Mouse (Mus musculus) thymus, adult 2 months (tissue): ENCODE data around the gene Trpc4ap. TPM values are rescaled to one million over a fixed set of nuclear protein-coding genes. Genes with fewer than 3 reads are reported as not detected.

Experiments used
- DNase-seq: peaks from one replicate; pipeline ENCODE4 v3.0.0; 2021
- H3K27ac ChIP-seq: fragments of 200-500 bp; 2 replicates; pipeline ENCODE4 v1.5.1; 2012; ENCODE audit warnings: low read length, control low read depth; ENCODE audit not compliant: control insufficient read depth, insufficient read depth
- H3K27me3 ChIP-seq: fragments of 200-500 bp; 2 replicates; pipeline ENCODE4 v1.6.1; 2012; ENCODE audit warnings: mild to moderate bottlenecking, low read length, moderate library complexity, mixed read lengths; ENCODE audit not compliant: control insufficient read depth, insufficient read depth
- H3K36me3 ChIP-seq: fragments of 200-500 bp; 2 replicates; pipeline ENCODE4 v1.6.1; 2012; ENCODE audit warnings: mild to moderate bottlenecking, low read length, moderate library complexity; ENCODE audit not compliant: control insufficient read depth, insufficient read depth
- H3K4me1 ChIP-seq: fragments of 200-500 bp; replicated peaks from 2 replicates; pipeline ENCODE4 v1.6.1; 2012; ENCODE audit warnings: low read length; ENCODE audit not compliant: control insufficient read depth, insufficient read depth
- H3K4me3 ChIP-seq: fragments of 200-500 bp; 2 replicates; pipeline ENCODE4 v1.5.1; 2012; ENCODE audit warnings: mild to moderate bottlenecking, low read length, control low read depth, moderate library complexity; ENCODE audit not compliant: control insufficient read depth, insufficient read depth
- CTCF ChIP-seq: fragments of 200-500 bp; IDR thresholded peaks from 2 replicates; pipeline ENCODE4 v1.5.1; 2012; ENCODE audit warnings: mild to moderate bottlenecking, control low read depth, low read length, moderate library complexity, borderline replicate concordance; ENCODE audit not compliant: control insufficient read depth, poor library complexity, insufficient read depth; ENCODE audit errors: extremely low read depth
- POLR2A ChIP-seq: fragments of 200-500 bp; IDR thresholded peaks from 2 replicates; pipeline ENCODE4 v1.6.1; 2012; ENCODE audit warnings: mild to moderate bottlenecking, low read length, control low read depth, moderate library complexity; ENCODE audit not compliant: control insufficient read depth, poor library complexity, insufficient read depth; ENCODE audit errors: extremely low read depth
- WGBS: fragments of 180-500 bp; shearing (Covaris S2); methylation state at CpG from one replicate; pipeline ENCODE4 v1.1.7; 2018; 5-methylcytosine and 5-hydroxymethylcytosine counted together
- polyA plus RNA-seq: library from polyadenylated mRNA; depleted of rRNA; stranded (reverse); fragments of >200 nt; gene quantifications from 2 replicates; pipeline ENCODE4 v1.2.3, GENCODE M21; 2012

Trpc4ap gene
- polyA plus RNA-seq, 1 experiment: 518 TPM

DNA sequence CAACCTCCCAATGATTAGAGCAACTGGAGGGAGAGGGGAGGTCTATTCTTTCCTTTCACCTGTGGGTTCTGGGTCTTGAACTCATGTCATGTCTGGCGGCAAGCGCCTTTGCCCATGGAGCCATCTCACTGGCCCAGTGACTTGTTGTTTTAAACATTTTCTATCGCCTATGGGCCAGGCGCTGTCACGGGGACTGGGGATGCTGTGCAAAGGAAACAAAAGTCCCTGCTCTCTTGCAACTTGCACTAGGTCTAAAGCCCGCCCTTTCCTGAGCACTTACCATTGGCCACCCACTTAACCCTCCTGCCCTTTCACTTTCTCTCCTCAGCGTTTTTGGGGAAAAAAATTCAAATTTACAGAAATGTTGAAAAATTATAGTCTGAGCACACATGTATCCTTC lies 4.7 kb upstream of the Trpc4ap start:
- 32% methylated on average over 7 of the region's 7 CpGs for WGBS
- no peak for DNase-seq
- Histone ChIP-seq H3K27ac (no peak overlapping the region), H3K36me3 (peaks cover 8% of the 10 kb centered on the region; the same call in 1 of the 2 replicates), H3K4me1 (no peaks in the 10 kb centered on the region; the same call in 1 of the 2 replicates), H3K27me3 (no peaks in the 10 kb centered on the region), H3K4me3 (no peak overlapping the region)
- no peak for TF ChIP-seq POLR2A
- no peak for TF ChIP-seq CTCF

DNA sequence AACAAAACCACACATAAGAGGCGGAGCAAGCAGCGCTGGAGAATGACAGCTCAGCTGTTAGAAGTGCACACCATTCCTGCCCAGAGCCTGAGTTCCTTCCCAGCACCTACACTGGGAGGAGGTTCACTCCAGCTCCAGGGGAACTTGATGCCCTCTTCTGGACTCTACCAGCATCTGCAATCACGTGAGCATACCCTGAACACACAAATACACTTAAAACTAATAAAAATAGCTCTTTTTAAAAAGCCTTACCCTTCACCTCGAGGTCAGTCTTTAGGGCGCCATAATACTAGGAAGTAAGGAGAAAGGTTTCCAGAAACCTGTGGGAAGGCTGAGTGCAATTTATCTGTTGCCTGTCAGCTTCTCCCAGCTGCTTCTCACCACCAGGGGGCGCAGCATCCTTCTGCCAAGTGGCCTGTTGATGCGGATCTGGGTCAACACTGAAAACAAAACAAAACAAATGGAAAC lies 3.9 kb upstream of the Trpc4ap start:
- 0 out of 2 replicates have a peak, but pooled peaks cover 1% of the 10 kb centered on the region for H3K36me3 ChIP-seq
- no peak for TF ChIP-seq POLR2A
- TF ChIP-seq CTCF: peak; percentile 75
- no peaks in the 10 kb centered on the region; the same call in 1 of the 2 replicates for H3K4me1 ChIP-seq
- WGBS: 26% methylated on average over 7 of the region's 7 CpGs
- H3K27me3 ChIP-seq: no peaks in the 10 kb centered on the region
- no peak overlapping the region for H3K27ac ChIP-seq
- peak; percentile 86 for DNase-seq
- H3K4me3 ChIP-seq: no peak overlapping the region

DNA sequence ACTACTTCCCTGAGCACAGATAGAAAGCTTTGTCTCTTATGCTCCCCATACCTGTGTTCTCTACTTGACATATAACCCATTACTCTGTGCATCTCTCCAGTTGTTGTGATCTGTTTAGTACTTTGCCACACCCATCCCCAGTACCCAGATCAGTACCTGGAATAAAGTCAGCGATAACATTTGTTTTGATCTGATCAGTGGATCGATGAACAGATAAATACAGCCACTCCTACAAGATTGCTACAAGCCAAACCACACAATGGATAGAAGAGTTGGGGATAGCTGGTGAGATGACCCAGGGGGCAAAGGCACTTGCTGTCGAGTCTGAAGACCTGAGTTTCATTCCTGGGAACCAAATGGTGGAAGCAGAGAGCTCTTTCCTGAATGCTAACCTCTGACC lies 3.1 kb upstream of the Trpc4ap start:
- 90% methylated on average over 3 of the region's 3 CpGs for WGBS
- Histone ChIP-seq H3K4me1 (peaks cover 2% of the 10 kb centered on the region), H3K36me3 (no peaks in the 10 kb centered on the region), H3K4me3 (no peak overlapping the region), H3K27me3 (no peaks in the 10 kb centered on the region), H3K27ac (no peak overlapping the region)
- no peak for DNase-seq
- TF ChIP-seq POLR2A: no peak
- no peak for TF ChIP-seq CTCF

DNA sequence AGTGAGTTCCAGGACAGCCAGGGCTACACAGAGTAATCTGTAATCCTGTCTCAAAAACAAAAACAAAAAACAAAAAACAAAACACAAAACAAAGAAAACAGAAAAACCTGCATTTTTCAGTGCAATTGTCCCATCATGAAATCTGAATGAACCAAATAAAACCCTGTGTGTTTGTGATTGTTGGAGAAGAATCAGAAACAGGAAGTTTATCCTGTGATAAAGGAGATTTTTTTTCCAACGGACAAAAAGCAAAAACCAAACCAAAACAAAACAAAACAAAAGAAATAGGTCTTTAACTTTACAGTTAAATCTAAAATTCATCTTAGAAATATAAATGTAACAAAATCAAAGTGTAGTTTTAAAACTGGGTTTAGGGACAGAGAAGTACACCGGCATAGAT lies 2.4 kb upstream of the Trpc4ap start:
- no peak for DNase-seq
- Histone ChIP-seq H3K27me3 (no peaks in the 10 kb centered on the region), H3K27ac (no peak overlapping the region), H3K36me3 (no peaks in the 10 kb centered on the region), H3K4me1 (peaks cover 5% of the 10 kb centered on the region), H3K4me3 (no peak overlapping the region)
- 72% methylated on average over 2 of the region's 2 CpGs for WGBS
- TF ChIP-seq POLR2A (no peak), CTCF (no peak)

DNA sequence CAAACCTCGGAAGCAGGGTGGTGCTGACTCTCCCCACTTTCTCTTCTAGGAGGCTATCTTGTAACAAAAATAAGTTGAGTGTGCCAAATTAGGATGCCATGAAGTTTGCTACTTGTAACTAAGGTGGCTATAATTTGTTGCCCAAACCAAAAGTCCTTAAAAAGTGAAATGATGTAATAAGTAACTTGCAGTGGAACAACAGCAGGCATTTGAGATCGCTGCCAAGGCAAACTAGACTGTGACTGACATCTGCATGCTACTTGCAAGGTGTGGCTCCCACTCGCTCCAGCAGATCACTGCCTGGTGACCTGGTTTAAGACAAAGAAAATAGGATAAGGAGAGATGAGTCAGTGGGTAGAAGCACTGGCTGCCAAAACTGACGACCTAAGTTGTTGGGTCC lies 952 bp upstream of the Trpc4ap start:
- TF ChIP-seq CTCF (no peak), POLR2A (no peak)
- H3K27ac ChIP-seq: no peak overlapping the region
- H3K4me1 ChIP-seq: peaks cover 5% of the 10 kb centered on the region

DNA sequence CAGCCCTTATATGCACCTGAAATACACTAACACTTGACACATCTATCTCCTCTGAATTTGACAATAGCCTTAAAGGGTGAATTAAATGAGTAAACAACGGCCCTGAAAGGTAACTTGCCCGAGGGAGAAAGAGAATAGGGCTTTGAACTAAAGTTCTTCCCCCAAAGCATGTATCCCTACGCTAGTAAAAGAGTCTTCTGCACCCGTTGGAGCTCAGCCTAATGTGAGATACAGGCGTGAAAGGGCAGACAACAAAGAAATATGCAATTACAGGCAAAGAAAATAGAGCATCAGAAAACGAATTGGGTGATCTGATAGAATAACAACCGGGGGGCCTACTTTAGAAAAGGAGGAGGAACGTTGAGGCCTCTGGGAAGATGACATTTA lies 855 bp downstream of the Trpc4ap start:
- TF ChIP-seq CTCF (no peak), POLR2A (no peak)
- H3K4me3 ChIP-seq: peak overlapping the region; percentile 94
- H3K36me3 ChIP-seq: no peaks in the 10 kb centered on the region
- no peaks in the 10 kb centered on the region for H3K27me3 ChIP-seq
- WGBS: 2% methylated on average over 8 of the region's 8 CpGs
- H3K4me1 ChIP-seq: peaks cover 17% of the 10 kb centered on the region
- H3K27ac ChIP-seq: no peak overlapping the region; the same call in 1 of the 2 replicates
- no peak for DNase-seq

More for the DNA sequence above, 952 bp upstream of the Trpc4ap start:
- Histone ChIP-seq H3K27me3 (no peaks in the 10 kb centered on the region), H3K4me3 (no peak overlapping the region), H3K36me3 (no peaks in the 10 kb centered on the region)
- DNase-seq: no peak
- WGBS: 94% methylated on average over 4 of the region's 4 CpGs

DNA sequence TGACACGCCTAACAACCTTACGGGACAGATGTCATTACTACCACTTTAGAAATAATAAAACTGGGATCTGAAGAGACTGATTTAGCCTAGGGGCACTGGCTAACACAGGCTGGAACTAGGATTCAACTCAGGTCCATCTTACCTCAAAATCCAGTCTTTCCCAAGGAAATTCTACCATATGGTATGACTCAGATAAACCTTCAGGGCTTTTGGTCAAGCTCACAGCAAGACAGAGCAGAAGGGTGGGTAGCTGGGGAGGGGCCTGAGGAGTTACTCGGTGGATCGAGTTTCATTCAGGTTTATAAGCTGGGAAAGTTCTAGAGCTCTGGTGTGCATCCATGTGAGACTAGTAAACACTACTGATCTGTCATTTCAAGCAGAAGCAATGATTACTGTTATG lies 3.0 kb downstream of the Trpc4ap start:
- Histone ChIP-seq H3K36me3 (no peaks in the 10 kb centered on the region), H3K4me3 (no peak overlapping the region), H3K27me3 (no peaks in the 10 kb centered on the region), H3K4me1 (peaks cover 25% of the 10 kb centered on the region), H3K27ac (no peak overlapping the region)
- 94% methylated on average over 4 of the region's 4 CpGs for WGBS
- no peak for TF ChIP-seq CTCF
- no peak for TF ChIP-seq POLR2A
- no peak for DNase-seq

DNA sequence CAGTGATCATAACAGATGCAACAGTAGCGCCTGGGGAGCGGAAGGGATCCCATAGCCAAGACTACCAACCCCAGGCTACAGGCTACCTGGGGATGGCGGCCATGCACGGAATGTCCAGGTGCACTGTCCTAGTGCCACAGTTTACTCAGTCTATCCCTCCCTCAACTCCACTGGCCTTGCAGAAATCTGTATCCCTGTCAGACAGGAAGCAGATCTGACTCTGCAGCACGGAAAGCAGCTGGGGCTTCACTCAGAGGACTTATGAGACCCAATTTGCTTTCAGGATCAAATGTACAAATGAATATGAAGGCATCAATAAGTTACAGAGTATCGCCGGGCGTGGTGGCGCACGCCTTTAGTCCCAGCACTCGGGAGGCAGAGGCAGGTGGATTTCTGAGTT lies 4.4 kb downstream of the Trpc4ap start:
- TF ChIP-seq CTCF: no peak
- TF ChIP-seq POLR2A: no peak
- Histone ChIP-seq H3K27ac (peak overlapping the region; percentile 71), H3K4me3 (no peak overlapping the region), H3K27me3 (no peaks in the 10 kb centered on the region), H3K4me1 (peaks cover 29% of the 10 kb centered on the region), H3K36me3 (no peaks in the 10 kb centered on the region)
- no peak for DNase-seq
- 83% methylated on average over 11 of the region's 11 CpGs for WGBS
